Mouse (Mus musculus) MN1 (cell line): ENCODE measurements around the gene Epha2.

Experiments
- DNase-seq: peaks from one replicate; pipeline ENCODE4 v3.0.0-alpha.2; 2016; ENCODE audit warnings: low spot score

Epha2 gene

DNA sequence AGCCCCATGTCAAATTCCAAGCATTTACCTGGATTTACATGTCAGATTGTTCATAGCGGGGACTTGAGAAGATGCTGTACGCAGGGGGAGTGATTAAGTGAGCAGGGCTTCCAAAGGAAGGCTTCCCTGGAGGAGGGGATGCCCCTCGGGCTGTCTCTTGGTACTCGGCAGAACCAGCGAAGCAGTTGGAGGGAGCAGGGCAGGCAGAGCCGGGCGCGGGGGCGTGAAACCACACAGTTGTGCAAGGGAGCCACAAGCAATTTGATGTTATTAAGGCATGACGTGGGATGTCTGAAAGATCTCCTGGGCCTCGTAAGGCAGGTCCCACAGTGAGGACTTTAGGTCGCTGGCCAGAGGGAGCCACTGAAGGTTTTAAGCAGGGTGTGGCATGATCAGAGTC, 28.9 kb downstream of the Epha2 start:
- no peak for DNase-seq

DNA sequence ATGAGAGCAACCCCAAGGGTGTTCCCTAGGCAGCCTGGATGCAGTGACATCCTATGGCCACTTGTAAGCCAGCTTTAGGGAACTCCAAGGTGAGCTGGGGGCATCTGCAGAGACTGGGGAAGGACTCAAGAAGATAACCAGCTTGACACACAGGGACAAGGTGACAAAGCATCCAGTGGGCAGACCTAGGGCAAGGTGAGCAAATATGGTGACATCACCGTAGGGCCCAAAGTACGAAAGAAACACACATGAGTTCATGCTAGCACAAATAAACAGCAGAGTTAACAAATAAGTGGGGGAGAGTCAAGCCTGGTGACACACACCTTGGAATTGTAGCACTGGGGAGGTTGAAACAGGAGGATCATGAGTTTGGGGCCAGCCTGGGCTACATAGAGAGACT, 30.4 kb downstream of the Epha2 start:
- DNase-seq = no peak

DNA sequence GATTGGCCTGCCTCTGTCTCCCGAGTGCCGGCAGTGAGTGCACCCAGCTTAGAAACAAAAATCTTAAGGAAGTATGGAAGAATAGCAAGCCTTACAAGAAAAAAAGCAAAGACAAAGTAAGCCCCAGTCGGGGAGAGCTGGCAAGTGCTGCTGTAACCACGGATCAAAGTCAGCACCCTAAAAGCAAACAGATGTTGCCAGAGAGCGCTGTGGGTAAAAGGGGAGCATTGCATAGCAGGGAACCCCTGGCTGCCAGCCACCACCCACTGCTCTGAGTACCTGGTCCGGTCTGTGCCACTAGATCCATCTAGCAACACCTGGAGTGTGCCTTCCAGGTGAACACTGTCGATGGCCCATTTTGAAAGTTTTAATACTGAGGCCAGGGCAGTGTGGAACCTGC, 31.2 kb downstream of the Epha2 start:
- DNase-seq = no peak

DNA sequence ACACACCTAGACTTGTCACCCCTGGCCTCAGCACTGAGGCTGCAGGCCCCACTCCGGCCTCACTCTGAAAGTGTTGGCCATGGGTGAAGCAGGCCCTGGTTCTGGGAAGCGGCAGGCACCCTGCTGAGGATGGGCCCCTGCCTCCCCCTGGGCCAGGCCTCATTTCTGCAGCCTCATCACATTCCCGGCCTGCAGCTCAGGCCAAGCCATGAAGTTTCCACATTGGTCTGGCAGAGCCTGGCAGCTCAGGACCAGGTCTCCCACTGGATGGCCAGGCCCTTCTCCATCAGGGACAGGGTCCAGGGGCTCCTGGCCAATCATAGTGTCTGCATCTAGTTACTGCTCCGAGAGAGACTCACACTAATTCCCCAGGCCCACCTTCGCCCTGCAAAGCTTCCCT, 33.7 kb downstream of the Epha2 start:
- no peak for DNase-seq

DNA sequence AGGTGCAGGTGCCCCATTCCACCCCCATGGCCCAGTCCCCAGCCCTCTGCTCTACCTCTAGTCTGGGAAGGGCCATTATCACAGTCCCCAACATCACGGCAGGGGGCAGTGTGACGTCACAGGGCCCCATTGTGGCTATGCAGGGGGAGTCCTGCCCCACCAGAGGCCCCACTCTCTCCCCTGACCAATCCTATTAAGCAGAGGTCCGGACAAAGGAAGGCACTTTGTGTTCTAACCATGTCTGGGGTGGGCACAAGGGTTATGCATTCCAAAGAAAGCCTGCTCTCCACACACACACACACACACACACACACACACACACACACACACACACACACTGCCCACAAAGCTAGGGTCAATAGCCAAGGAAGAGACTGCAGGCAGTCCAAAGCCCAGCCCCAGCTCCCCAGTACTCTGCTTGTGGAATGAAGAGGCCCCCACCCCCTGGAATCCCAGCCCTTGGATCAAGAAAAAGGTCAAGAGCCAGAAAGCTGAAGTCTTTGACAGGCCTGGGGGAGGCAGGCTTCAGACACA, 34.3 kb downstream of the Epha2 start:
- DNase-seq = no peak

DNA sequence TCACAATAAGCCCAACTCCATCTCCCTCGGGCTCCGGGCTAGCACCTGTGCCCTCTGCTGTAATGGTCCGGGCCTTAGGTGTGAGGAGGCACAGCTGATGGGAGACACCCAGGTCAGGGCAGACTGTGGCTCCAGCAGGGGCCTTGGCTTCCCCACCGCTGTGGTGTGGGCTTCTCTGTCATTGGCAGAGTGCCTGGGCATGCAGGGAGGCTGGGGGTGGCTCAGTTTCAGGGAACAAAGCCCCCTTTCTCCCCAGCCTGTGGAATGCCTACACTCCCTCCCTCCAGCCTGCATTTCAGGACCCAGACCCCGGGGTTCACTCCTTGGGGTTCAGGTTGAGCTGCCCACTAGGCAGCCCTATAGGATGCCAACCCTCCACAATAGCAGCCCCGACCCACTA, 35.2 kb downstream of the Epha2 start:
- no peak for DNase-seq

DNA sequence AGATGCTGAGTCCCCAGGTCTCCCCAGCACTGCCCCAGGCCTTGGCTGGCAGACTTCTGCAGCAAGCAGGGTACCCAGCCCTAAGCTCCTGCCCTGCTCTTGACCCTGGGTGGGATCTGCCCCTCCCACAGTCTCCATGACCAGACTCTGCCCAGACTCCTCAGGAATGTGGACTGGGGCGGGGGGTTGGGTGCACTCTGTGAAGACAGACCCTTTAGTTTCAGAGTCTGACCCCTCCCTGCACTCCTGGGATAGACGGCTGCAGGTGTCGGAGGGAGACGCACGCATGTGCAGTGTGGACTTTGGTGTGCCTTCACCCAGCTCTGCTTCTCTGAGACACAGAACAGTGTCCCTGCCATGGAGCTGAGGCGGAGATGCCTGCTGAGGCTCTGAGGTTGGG, 36.9 kb downstream of the Epha2 start:
- no peak for DNase-seq

DNA sequence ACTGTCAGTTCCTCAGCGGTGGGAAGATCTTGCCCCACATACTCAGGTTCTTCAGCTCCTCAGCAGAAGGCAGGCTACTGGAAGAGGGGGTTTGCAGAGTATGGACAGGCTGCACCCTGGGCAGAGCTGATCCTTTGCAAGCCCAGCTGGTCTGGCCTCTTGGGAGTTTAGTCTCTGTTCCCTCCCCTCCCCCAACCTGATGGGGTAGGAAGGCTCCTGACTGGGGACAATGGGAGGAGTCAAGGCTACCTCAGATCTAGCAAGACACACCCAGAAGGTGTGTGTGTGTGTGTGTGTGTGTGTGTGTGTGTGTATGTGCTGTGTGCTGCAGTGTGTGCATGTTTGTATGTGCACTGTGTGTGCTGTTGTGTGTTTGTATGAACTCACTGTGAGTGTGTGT, 37.8 kb downstream of the Epha2 start:
- DNase-seq = peak; percentile 34

DNA sequence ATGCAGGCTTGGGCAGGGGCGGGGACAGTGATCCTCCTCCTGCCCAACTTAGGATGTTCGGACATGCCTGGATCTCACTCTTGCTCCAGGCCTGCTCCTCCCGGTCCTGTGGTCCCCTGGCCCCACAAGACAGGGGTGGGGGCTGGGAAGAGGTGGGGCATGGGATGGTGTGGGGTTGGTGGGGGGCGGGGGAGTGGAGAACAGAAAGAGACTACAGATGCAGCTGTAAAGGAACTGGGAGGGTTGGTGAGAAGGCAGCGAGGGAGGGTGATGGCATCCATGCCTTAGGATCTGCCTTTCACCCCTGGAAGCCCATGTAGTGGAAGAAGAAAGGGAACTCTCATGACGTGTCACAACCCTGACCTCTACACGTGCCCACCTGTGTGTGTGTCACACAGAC, 40.4 kb downstream of the Epha2 start:
- no peak for DNase-seq

DNA sequence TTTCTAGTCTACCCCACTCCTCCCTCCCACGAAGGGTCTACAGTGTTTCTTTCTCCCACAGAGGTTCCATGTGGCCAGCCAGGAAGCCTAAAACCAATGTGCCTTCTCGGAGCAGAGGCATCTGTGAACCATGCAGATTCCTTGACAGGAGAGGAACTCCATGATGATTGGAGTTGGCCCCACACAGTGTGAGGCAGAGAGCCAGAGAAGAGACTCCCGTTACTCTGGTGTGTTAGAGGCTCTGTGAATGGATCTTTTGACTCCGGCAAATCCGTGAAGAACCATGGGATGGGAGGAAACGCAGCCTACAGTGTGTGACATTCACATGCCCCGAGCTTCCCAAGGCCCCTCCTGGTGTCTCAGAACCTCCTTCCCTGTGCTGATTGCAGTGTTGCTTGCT, 42.5 kb downstream of the Epha2 start:
- no peak for DNase-seq

DNA sequence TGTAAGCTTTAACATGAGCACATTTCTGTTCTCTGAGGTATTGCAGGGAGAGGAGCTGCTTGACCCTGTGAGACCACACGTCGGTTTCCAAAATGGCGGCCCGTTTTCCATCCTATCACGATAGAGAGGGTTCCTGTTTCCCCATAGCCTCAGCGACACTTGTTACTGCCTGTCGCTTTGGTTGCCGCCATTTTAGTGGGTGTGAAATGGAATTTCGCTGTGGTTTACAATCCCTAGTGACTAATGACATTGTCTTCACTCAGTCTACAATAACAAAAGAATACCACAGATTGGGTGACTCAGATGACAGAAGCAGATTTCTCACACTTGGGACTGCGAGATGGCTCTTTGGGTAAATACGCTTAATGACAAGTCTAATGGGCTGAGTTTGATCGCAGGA, 44.2 kb downstream of the Epha2 start:
- DNase-seq = no peak

DNA sequence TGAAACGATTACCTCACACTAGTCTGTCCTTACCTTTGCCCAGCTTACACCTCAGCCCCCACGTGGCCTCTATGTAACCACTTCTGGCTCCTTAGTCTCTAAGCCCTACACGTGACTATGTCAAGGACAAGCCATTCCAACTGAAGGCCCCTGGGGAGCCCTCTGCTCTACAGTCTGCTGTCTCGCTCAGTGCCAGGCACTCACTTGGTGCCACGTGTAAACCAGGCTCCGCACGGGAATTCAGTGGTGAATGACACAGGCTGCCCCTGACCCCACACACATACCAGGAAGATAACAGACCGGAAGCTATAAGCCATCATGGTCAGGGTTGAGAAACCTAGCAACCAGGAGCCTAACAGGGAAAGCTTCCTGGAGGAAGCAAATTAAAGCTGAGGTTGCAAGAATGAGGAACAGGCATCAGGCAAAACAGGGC, 46.3 kb downstream of the Epha2 start:
- no peak for DNase-seq

DNA sequence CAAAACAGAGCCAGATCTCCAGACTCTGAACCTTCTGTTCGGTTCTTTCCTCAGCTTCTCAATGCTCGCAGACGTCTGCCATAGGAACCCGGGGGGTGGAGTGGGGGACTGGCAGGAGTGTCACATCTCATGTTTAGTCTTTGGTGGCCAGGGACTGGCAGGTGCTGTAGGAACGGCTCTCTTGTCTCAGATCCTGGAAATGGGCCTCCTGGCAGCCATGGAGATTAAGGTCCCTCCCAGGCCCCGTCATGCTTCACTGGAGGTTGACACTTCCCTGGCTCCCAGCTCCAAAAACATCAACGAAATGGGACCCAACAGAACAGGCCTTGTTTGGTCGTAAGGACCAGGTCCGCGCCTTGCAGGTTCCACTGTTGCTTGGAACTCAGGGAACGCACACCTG, 47.6 kb downstream of the Epha2 start:
- no peak for DNase-seq

DNA sequence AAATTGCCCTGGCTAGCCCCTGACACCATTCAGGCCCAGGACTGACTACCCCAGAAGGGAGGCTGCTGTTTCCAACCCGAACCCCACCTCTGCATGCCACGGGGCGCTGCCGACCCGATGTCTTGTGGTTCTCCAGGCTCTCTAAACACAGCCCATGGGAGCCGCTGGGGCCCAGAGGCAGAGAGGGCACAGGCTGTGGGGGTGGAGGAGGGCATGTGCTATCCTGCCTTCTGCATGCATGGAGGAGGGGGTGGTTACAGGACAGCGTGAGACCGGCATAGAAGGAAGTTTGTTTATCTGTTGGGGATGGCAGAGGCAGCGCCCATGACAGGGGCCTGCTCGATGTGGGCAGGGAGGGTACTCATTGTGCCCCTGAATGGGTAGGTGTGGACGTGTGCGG, 49.0 kb downstream of the Epha2 start:
- DNase-seq = no peak

DNA sequence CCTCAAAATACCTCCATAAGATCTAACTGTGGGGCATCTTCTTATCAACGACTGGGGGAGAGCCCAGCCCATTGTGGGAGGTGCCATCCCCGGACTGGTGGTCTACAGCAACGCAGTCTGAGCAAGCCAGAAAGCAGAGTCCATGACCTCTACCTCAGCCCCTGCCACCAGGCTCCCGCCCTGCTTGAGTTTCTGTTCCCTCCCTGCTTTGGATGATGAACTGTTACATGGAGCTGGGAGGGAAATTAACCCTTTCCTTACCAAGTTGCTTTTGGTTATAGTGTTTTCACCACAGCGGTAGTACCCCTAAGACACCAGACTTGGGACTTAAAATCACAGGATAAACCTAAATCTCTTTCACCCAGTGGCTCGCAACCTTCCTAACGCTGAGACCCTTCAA, 50.9 kb downstream of the Epha2 start:
- DNase-seq = no peak

DNA sequence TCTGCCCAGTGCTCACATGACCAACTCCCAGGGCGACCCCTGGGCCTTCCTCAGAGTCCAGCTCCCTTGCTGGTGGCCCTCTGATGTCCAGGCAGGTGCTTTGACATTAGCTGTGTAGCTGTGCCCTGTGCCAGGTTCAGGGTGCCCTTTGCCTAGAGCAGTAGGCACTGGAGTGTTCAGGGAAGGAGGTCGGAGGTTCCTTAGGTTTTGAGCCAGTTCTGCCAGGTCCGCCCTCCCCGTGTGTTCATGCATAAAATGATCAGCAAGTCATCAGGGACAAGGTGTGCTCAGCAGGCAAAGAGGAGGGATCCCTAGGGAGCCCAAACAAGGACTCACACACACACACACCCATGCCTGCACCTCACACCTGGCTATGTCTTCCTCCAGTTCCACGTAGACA, 51.9 kb downstream of the Epha2 start:
- DNase-seq = no peak

DNA sequence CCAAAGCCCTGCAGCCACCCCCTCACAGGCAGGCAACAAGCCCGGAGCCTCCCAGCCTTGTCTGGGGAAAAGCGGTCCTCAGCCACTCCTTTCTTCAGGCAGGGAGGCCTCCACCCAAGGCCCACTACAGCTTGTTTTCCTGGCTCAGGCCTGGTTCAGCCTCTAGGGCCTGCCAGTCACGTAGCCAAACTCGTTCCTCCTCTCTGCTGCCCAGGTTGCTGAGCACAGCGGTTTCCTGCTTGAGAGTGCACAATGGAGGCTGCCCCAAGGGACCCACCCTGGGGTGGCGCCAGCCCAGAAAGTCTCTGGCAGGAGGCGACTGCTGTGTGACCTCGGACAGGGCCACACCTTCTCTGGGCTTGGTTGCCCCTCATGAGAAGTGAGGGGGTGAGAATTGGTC, 52.8 kb downstream of the Epha2 start:
- no peak for DNase-seq

DNA sequence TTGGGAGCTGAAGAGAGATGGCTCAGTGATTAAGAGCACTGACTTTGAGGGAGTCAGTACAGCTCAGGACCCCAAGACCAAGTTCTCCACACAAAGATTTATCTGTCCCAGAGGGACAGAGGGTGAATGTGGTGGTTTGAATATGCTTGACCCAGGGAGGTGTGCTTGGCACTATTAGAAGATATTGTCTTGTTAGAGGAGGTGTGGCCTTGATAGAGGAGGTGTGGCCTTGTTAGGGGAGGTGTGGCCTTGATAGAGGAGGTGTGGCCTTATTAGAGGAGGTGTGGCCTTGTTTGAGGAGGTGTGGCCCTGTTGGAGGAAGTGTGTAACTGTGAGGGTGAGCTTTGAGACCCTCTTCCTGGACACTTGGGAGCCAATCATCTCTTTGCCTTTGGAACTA, 56.8 kb downstream of the Epha2 start:
- DNase-seq = no peak

DNA sequence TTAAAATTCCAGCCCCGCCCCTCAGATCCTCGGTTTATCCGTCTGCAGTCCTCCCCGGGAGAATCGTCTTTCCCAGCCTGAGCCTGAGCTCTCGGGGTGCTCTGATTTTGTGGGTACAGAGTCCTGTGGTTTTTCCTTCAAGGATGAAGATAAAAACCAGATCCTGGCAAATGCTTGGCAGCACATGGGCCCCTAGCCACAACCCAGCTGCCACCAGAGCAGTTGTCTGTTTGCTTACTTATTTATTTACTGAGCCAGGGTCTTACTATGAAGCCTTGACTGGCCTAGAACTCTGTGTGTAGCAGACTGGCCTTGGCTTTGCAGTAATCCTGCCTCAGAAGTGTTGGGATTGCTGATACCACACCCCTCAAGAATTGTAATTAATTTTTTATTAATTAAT, 58.2 kb downstream of the Epha2 start:
- no peak for DNase-seq

DNA sequence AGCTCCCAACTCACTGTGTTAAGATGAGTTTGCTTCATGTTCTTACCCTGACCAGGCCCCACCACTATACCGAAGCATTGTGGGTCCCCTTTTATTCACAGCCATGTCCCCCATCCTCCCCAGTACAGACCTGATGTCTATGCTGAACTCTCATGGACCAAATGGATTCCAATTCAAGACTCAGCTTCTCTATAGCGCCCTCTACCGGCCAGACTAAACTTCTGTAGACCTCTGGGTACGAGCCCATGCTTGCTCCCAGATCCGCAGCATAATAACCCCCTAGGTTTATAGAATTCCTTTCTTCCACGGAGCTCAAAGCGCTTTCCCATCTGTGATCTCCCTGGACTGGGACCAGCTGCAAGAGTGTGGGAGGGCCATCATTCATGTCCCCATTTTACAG, 59.8 kb downstream of the Epha2 start:
- no peak for DNase-seq

DNA sequence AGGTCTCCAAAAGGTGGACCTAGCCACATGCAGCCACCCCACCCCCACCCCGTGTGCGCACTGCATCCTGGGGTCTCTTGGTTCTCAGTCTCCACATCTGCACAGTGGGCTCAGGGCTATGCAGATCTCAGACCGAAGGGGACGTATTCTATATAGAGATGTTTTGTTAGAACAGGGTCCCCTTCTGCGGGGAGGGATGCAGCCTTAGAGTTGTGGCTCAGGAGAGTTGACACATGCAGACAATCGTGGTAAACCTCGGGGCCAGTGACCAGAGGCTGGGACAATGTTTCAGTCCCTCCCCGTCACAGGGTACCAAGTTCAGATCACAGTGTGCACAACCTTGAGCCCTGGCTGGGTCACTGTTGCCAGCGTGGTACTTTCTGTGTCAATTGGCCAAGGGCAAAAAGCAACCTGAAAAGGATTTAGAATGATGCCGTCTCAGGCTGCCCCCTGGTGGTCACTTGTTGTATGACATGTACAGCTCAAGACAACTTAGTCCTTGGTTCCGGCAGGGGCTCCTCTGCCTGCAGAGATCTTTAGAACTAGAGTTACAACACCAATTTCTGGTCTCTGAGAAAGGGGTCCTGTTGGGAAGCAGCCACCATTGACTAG, 62.0 kb downstream of the Epha2 start:
- DNase-seq = peak; percentile 82

DNA sequence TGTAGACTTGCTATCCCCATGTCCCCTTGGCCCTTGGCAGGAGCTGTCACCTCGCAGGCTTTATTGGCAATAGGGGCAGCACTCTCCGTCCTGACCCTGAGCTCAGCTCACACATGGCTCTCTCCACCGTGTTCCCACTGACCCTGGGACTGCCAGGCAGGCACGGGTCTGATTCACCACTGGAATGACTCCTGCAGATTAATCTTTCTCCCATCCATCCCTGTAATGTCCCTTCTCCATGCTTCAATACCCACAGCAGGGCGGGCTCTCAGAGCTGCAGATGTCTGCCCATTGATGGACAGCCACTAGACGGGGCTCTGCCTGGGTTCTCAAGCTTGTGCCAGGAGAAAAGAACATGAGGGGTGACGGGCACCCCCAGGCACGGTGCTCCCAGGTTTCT, 64.1 kb downstream of the Epha2 start:
- DNase-seq = no peak

DNA sequence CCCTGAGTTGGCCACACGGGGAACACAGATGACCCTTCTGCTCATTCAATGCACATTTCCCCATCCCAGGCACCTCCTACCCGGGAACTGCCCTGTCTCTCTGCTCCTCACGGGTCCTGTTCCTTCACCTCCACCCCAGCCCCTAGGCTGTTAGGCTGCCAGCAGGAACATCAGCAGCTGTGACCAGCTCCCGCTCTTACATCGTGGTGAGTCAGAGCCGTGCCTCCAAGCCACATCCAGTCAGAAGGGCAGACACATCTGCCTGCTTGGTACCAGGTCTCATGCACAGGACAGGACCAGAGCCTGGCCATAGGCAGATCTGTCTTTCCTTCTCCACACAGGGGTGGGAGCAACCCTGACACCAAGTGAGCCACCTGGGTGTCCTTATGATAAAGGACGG, 64.8 kb downstream of the Epha2 start:
- peak; percentile 54 for DNase-seq

DNA sequence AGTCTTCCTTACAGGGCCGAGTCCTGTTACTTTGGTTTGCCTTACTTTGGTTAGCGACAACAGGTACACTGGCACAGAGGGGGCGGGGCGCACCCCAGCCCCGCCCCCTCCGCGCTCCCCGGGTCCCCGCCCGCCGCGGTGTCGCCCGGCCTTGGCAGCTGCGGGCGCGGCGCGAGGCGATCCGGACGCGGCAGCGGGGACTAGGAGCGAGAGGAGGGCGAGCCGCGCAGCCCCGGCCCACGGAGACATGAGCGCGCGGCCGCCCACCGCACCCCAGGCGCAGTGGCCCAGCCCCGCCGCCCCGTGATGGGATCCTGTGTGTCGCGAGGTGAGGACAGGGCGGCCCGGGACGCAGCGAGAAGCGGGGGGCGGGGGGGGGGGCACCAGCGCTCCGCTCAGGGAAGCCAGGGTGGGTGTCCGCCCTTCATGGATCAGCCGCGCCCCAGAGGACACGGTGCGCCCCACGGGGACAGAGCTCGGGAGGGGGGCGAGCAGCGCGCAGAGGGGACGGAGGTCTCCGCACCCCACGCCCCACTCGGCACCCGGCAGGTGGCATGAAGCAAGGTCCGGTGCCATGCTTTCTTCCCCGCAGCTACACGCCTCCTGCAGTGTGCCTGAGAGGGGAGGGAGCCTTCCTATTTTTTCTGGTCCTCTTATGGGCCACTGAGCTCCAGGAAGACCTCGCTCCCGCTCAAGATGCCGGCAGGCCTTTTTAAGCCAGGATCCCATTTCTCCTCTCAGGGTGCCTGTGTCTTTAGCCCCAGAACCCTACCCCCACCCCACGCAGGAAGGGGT, 67.2 kb downstream of the Epha2 start, which contains the start of gene Fam131c:
TSS of gene Fam131c (plus strand) at position 224 of the 795 bp plus-strand sequence.
- DNase-seq = no peak
